Comparison of ENCODE assay signal across 14 mouse cellular contexts in genomic region chr8:8487706-8488105, GRCm38 (mm10).
DNase-seq lines count a peak whose midpoint lies in the region; ATAC-seq and TF ChIP-seq lines count a peak whose summit lies in the region.
"Had no signal": no experiment of that assay in that cellular context is flagged by ENCODE, and none has a peak within 500 bp of the region (broad histone marks: within the 10 kb centered on the region; RNA-seq: fewer than 3 reads in every experiment).

No protein-coding gene starts in this region.

- peak overlapping the region; percentile 76 for H3K27ac ChIP-seq in forebrain, embryonic 10.5 days
- no peak overlapping the region for H3K27ac ChIP-seq in forebrain, postnatal 0 days (ENCODE audit: low read depth, low read length)
- H3K27ac ChIP-seq in lung, embryonic 14.5 days (ENCODE audit: low read depth), result no peak overlapping the region
- H3K27ac ChIP-seq: liver, embryonic 15.5 days had no signal

- no peak for TF ChIP-seq CTCF in forebrain, postnatal 0 days (IDR thresholded peaks at IDR 0.05; ENCODE audit: low read depth)
- no peak for TF ChIP-seq CTCF in lung, embryonic 14.5 days (IDR thresholded peaks at IDR 0.05; ENCODE audit: low read depth)
- no peak for TF ChIP-seq CTCF in brain, embryonic 14.5 days (IDR thresholded peaks at IDR 0.05; ENCODE audit: borderline replicate concordance, extremely low read depth, insufficient read depth, insufficient read length)

- peaks cover 85% of the 10 kb centered on the region for H3K27me3 ChIP-seq in forebrain, embryonic 10.5 days (ENCODE audit: poor library complexity, severe bottlenecking)
- H3K27me3 ChIP-seq in forebrain, postnatal 0 days (ENCODE audit: insufficient read depth, low read length), result no peaks in the 10 kb centered on the region
- H3K27me3 ChIP-seq in lung, embryonic 14.5 days (ENCODE audit: insufficient read depth, low read length), result 0 out of 2 replicates have a peak, but pooled peaks cover 4% of the 10 kb centered on the region

- H3K9ac ChIP-seq in forebrain, postnatal 0 days, result no peak overlapping the region
- H3K9ac ChIP-seq in lung, embryonic 14.5 days, result no peak overlapping the region
- H3K9ac ChIP-seq: liver, embryonic 15.5 days; neural tube, embryonic 13.5 days had no signal

- no peak overlapping the region for H3K4me2 ChIP-seq in forebrain, postnatal 0 days (ENCODE audit: low read depth)
- H3K4me2 ChIP-seq in lung, embryonic 14.5 days, result no peak overlapping the region

- 10% methylated on average over 5 of the region's 5 CpGs for WGBS in forebrain, embryonic 10.5 days
- WGBS in forebrain, postnatal 0 days, result 19% methylated on average over 5 of the region's 5 CpGs
- 24% methylated on average over 5 of the region's 5 CpGs for WGBS in lung, embryonic 14.5 days

- no peak for TF ChIP-seq POLR2A in brain, embryonic 14.5 days (IDR thresholded peaks at IDR 0.05; ENCODE audit: borderline replicate concordance, extremely low read depth, insufficient read depth, insufficient read length, poor library complexity, severe bottlenecking)

- peaks cover 82% of the 10 kb centered on the region for H3K4me1 ChIP-seq in forebrain, embryonic 10.5 days
- H3K4me1 ChIP-seq in forebrain, postnatal 0 days (ENCODE audit: insufficient read depth), result peaks cover 21% of the 10 kb centered on the region
- peaks cover 12% of the 10 kb centered on the region; the same call in 1 of the 2 replicates for H3K4me1 ChIP-seq in lung, embryonic 14.5 days (ENCODE audit: insufficient read depth)

- H3K36me3 ChIP-seq in forebrain, embryonic 10.5 days (replicated peaks), result no peaks in the 10 kb centered on the region
- H3K36me3 ChIP-seq in forebrain, postnatal 0 days (ENCODE audit: insufficient read depth), result no peaks in the 10 kb centered on the region
- H3K36me3 ChIP-seq in lung, embryonic 14.5 days (ENCODE audit: insufficient read depth), result no peaks in the 10 kb centered on the region
- H3K36me3 ChIP-seq: liver, embryonic 15.5 days; neural tube, embryonic 13.5 days had no signal

- DNase-seq in forebrain, embryonic 10.5 days (ENCODE audit: extremely low spot score, low spot score), result peak; percentile 51
- no peak for DNase-seq in forebrain, postnatal 0 days
- peak; percentile 48 for DNase-seq in lung, embryonic 14.5 days
- no peak for DNase-seq in lung, postnatal 25 days (ENCODE audit: low spot score)
- DNase-seq in brain, embryonic 14.5 days (ENCODE audit: low read depth), result peak; percentile 68
- peak; percentile 66 for DNase-seq in mesoderm, embryonic 11.5 days (ENCODE audit: low read depth, low spot score)
- DNase-seq: cerebellum, adult 2 months; thymus, postnatal 14 days had no signal

- no peak for ATAC-seq in forebrain, postnatal 0 days
- ATAC-seq in lung, embryonic 14.5 days (ENCODE audit: insufficient read depth), result peak; percentile 50
- no peak for ATAC-seq in frontal cortex, adult (ENCODE audit: low TSS enrichment)
- no peak for ATAC-seq in erythroid progenitor cell, adult 5-6 weeks (replicated peaks; ENCODE audit: low FRiP score, poor library complexity, severe bottlenecking)
- ATAC-seq: activated CD4-positive, CD25-positive, alpha-beta regulatory T cell, adult 4 months; CD4-positive, CD25-positive, alpha-beta regulatory T cell, adult 4 months had no signal

- no peak overlapping the region; the same call in 1 of the 2 replicates for H3K4me3 ChIP-seq in forebrain, embryonic 10.5 days
- no peak overlapping the region for H3K4me3 ChIP-seq in forebrain, postnatal 0 days (ENCODE audit: low read depth, low read length)
- H3K4me3 ChIP-seq in lung, embryonic 14.5 days (ENCODE audit: low read depth, low read length), result no peak overlapping the region
- H3K4me3 ChIP-seq: liver, embryonic 15.5 days; neural tube, embryonic 13.5 days had no signal

- no peaks in the 10 kb centered on the region for H3K9me3 ChIP-seq in forebrain, embryonic 10.5 days
- no peaks in the 10 kb centered on the region for H3K9me3 ChIP-seq in forebrain, postnatal 0 days (ENCODE audit: low read length)
- H3K9me3 ChIP-seq in lung, embryonic 14.5 days (ENCODE audit: low read depth, low read length), result no peaks in the 10 kb centered on the region
- H3K9me3 ChIP-seq: liver, embryonic 15.5 days; neural tube, embryonic 13.5 days had no signal

Comparison
In these comparisons a context has a peak if more than half of its experiments do, and no peak if none do; other contexts are left out.
1. DNase-seq: peak in forebrain, embryonic 10.5 days (single experiment), lung, embryonic 14.5 days (single experiment), brain, embryonic 14.5 days (single experiment) and mesoderm, embryonic 11.5 days (single experiment); none in forebrain, postnatal 0 days (single experiment) and lung, postnatal 25 days (single experiment).